Mouse (Mus musculus) myocyte (in vitro differentiated cells): Measurements from ENCODE around the gene Actn1. TPM values are rescaled to one million over a fixed set of nuclear protein-coding genes. Genes with fewer than 3 reads are reported as not detected.
"Not testable (repeated sequence)": the region's sequence is repeated elsewhere in the genome, so short reads cannot be mapped to it uniquely, and the experiment has no call there.

Source experiments
- H3K27me3 ChIP-seq: one replicate; pipeline ENCODE4 v1.6.1; 2011; ENCODE audit not compliant: control insufficient read depth, insufficient read depth, insufficient read length
- H3K36me3 ChIP-seq: one replicate; pipeline ENCODE4 v1.6.1; 2011; ENCODE audit not compliant: control insufficient read depth, insufficient read depth
- H3K4me2 ChIP-seq: one replicate; pipeline ENCODE4 v1.6.1; 2011; ENCODE audit warnings: low read depth, control low read depth
- H3K4me3 ChIP-seq: one replicate; pipeline ENCODE4 v1.5.1; 2011; ENCODE audit warnings: mild to moderate bottlenecking, control low read depth, moderate library complexity
- H3K79me2 ChIP-seq: one replicate; pipeline ENCODE4 v1.6.1; 2011; ENCODE audit not compliant: control insufficient read depth, insufficient read depth
- H3ac ChIP-seq: one replicate; pipeline ENCODE4 v1.6.1; 2011; ENCODE audit not compliant: control insufficient read depth, insufficient read length
- CEBPB ChIP-seq: IDR thresholded peaks from 2 replicates; pipeline ENCODE4 v1.6.1; 2011; ENCODE audit warnings: mild to moderate bottlenecking, moderate library complexity; ENCODE audit not compliant: poor library complexity, insufficient read depth, severe bottlenecking
- E2F4 ChIP-seq: IDR thresholded peaks from one replicate; pipeline ENCODE4 v1.6.1; 2011; ENCODE audit warnings: mild to moderate bottlenecking, control low read depth, moderate library complexity; ENCODE audit not compliant: insufficient read depth
- MAX ChIP-seq: IDR thresholded peaks from one replicate; pipeline ENCODE4 v1.6.1; 2011; ENCODE audit warnings: low read depth, mild to moderate bottlenecking, control low read depth
- MYOD1 ChIP-seq, 3 experiments: IDR thresholded peaks; one replicate each; pipeline ENCODE4 v1.6.1; 2011; ENCODE audit warnings: control low read depth in 2 of 3, low read depth in 2 of 3, mild to moderate bottlenecking in 2 of 3, moderate library complexity in 1 of 3; ENCODE audit not compliant: insufficient read length in 2 of 3, control insufficient read depth in 1 of 3
- MYOG ChIP-seq, 3 experiments: IDR thresholded peaks; one replicate each; pipeline ENCODE4 v1.6.1; 2011; ENCODE audit warnings: control low read depth in 2 of 3, low read depth in 2 of 3, mild to moderate bottlenecking in 2 of 3; ENCODE audit not compliant: insufficient read length in 2 of 3, control insufficient read depth in 1 of 3, insufficient read depth in 1 of 3
- POLR2A ChIP-seq: IDR thresholded peaks from one replicate; pipeline ENCODE4 v1.6.1; 2011; ENCODE audit warnings: low read depth, mild to moderate bottlenecking, control low read depth, moderate library complexity; ENCODE audit not compliant: insufficient read length
- POLR2AphosphoS2 ChIP-seq: IDR thresholded peaks from one replicate; pipeline ENCODE4 v1.6.1; 2011; ENCODE audit warnings: low read depth, control low read depth; ENCODE audit not compliant: insufficient read length
- REST ChIP-seq: IDR thresholded peaks from one replicate; pipeline ENCODE4 v1.6.1; 2011; ENCODE audit warnings: mild to moderate bottlenecking, control low read depth, moderate library complexity; ENCODE audit not compliant: insufficient read depth, insufficient read length
- SRF ChIP-seq: IDR thresholded peaks from one replicate; pipeline ENCODE4 v1.6.1; 2011; ENCODE audit warnings: low read depth; ENCODE audit not compliant: control insufficient read depth, insufficient read length
- TCF12 ChIP-seq: IDR thresholded peaks from one replicate; pipeline ENCODE4 v1.6.1; 2011; ENCODE audit warnings: mild to moderate bottlenecking, control low read depth; ENCODE audit not compliant: poor library complexity, insufficient read depth, severe bottlenecking
- TCF3 ChIP-seq: IDR thresholded peaks from one replicate; pipeline ENCODE4 v1.6.1; 2011; ENCODE audit warnings: low read depth, control low read depth; ENCODE audit not compliant: insufficient read length
- USF1 ChIP-seq: IDR thresholded peaks from one replicate; pipeline ENCODE4 v1.6.1; 2011; ENCODE audit warnings: low read depth, mild to moderate bottlenecking, control low read depth, moderate library complexity
- polyA plus RNA-seq: library from polyadenylated mRNA; unstranded; fragments of >200 nt; fragmentation: generic; extraction: Trizol; gene quantifications from one replicate; pipeline ENCODE4 v1.2.1, GENCODE M21; 2012; ENCODE audit warnings: missing spikeins

Actn1 gene
- polyA plus RNA-seq, 1 experiment = 166 TPM

GRCm38 (mm10) chr12:80273020-80273686 is 13.0 kb upstream of the Actn1 start:
- Histone ChIP-seq H3K79me2 (no peaks in the 10 kb centered on the region), H3K4me2 (no peak overlapping the region), H3K27me3 (no peaks in the 10 kb centered on the region), H3K4me3 (no peak overlapping the region), H3K36me3 (no peaks in the 10 kb centered on the region), H3ac (no peak overlapping the region)
- TF ChIP-seq CEBPB = no peak
- no peak for TF ChIP-seq TCF12
- TF ChIP-seq MYOD1 (IDR thresholded peaks at IDR 0.05; ENCODE audit: control insufficient read depth in 1 of 3, insufficient read length in 2 of 3, low read depth in 2 of 3) = no peak
- TF ChIP-seq POLR2AphosphoS2 = no peak

GRCm38 (mm10) chr12:80271806-80272205 is 11.6 kb upstream of the Actn1 start:
- Histone ChIP-seq H3ac (no peak overlapping the region), H3K4me3 (no peak overlapping the region)

GRCm38 (mm10) chr12:80270924-80271323 is 10.8 kb upstream of the Actn1 start:
- Histone ChIP-seq H3ac (no peak overlapping the region), H3K27me3 (no peaks in the 10 kb centered on the region), H3K4me3 (no peak overlapping the region), H3K79me2 (no peaks in the 10 kb centered on the region), H3K36me3 (no peaks in the 10 kb centered on the region), H3K4me2 (peak overlapping the region; percentile 49)
- TF ChIP-seq MYOD1 (IDR thresholded peaks at IDR 0.05; ENCODE audit: control insufficient read depth in 1 of 3, insufficient read length in 2 of 3, low read depth in 2 of 3) = peak in 2 of 3 experiments; percentile 0 to 67
- no peak for TF ChIP-seq USF1
- TF ChIP-seq MYOG (IDR thresholded peaks at IDR 0.05; ENCODE audit: control insufficient read depth in 1 of 3, insufficient read depth in 1 of 3, insufficient read length in 2 of 3, low read depth in 2 of 3) = peak in 1 of 3 experiments; percentile 81
- TF ChIP-seq REST = no peak

More at GRCm38 (mm10) chr12:80271806-80272205, 11.6 kb upstream of the Actn1 start:
- Histone ChIP-seq H3K36me3 (no peaks in the 10 kb centered on the region), H3K79me2 (no peaks in the 10 kb centered on the region), H3K4me2 (no peak overlapping the region), H3K27me3 (no peaks in the 10 kb centered on the region)
- TF ChIP-seq TCF12 (no peak), USF1 (no peak), SRF (no peak), POLR2AphosphoS2 (no peak), MYOG (IDR thresholded peaks at IDR 0.05; ENCODE audit: control insufficient read depth in 1 of 3, insufficient read depth in 1 of 3, insufficient read length in 2 of 3, low read depth in 2 of 3) (peak in 1 of 3 experiments; percentile 33), E2F4 (no peak), TCF3 (no peak), MYOD1 (IDR thresholded peaks at IDR 0.05; ENCODE audit: control insufficient read depth in 1 of 3, insufficient read length in 2 of 3, low read depth in 2 of 3) (peak in 1 of 3 experiments; percentile 40), MAX (no peak)

GRCm38 (mm10) chr12:80269303-80269702 is 9.1 kb upstream of the Actn1 start:
- H3K36me3 ChIP-seq = no peaks in the 10 kb centered on the region
- no peak overlapping the region for H3K4me3 ChIP-seq
- H3K27me3 ChIP-seq = no peaks in the 10 kb centered on the region
- H3K4me2 ChIP-seq = no peak overlapping the region
- no peak overlapping the region for H3ac ChIP-seq
- H3K79me2 ChIP-seq = no peaks in the 10 kb centered on the region
- TF ChIP-seq TCF3 (no peak), POLR2AphosphoS2 (no peak), MYOG (IDR thresholded peaks at IDR 0.05; ENCODE audit: control insufficient read depth in 1 of 3, insufficient read depth in 1 of 3, insufficient read length in 2 of 3, low read depth in 2 of 3) (no peak), USF1 (no peak), E2F4 (no peak), TCF12 (no peak), CEBPB (no peak), MAX (no peak), SRF (no peak), MYOD1 (IDR thresholded peaks at IDR 0.05; ENCODE audit: control insufficient read depth in 1 of 3, insufficient read length in 2 of 3, low read depth in 2 of 3) (no peak), POLR2A (no peak)

GRCm38 (mm10) chr12:80267962-80268361 is 7.8 kb upstream of the Actn1 start:
- Histone ChIP-seq H3K36me3 (no peaks in the 10 kb centered on the region), H3K4me2 (no peak overlapping the region), H3K4me3 (no peak overlapping the region), H3K79me2 (no peaks in the 10 kb centered on the region), H3K27me3 (no peaks in the 10 kb centered on the region), H3ac (no peak overlapping the region)
- TF ChIP-seq POLR2AphosphoS2 = no peak
- no peak for TF ChIP-seq USF1
- no peak for TF ChIP-seq MAX
- peak in 2 of 3 experiments; percentile 54 to 67 for TF ChIP-seq MYOD1 (IDR thresholded peaks at IDR 0.05; ENCODE audit: control insufficient read depth in 1 of 3, insufficient read length in 2 of 3, low read depth in 2 of 3)
- peak in 1 of 3 experiments; percentile 65 for TF ChIP-seq MYOG (IDR thresholded peaks at IDR 0.05; ENCODE audit: control insufficient read depth in 1 of 3, insufficient read depth in 1 of 3, insufficient read length in 2 of 3, low read depth in 2 of 3)
- TF ChIP-seq TCF3 = no peak
- TF ChIP-seq TCF12 = no peak
- TF ChIP-seq POLR2A = no peak
- no peak for TF ChIP-seq SRF
- no peak for TF ChIP-seq REST
- no peak for TF ChIP-seq E2F4

- not testable (repeated sequence) for H3ac ChIP-seq, H3K4me3 ChIP-seq
Measured at GRCm38 (mm10) chr12:80264388-80264787, 4.2 kb upstream of the Actn1 start.

More at GRCm38 (mm10) chr12:80264388-80264787, 4.2 kb upstream of the Actn1 start:
- H3K27me3 ChIP-seq, H3K4me2 ChIP-seq, H3K79me2 ChIP-seq, H3K36me3 ChIP-seq: not testable (repeated sequence)
